Mouse (Mus musculus): ENCODE measurements around the gene Epc2. TPM values are rescaled to one million over a fixed set of nuclear protein-coding genes. Genes with fewer than 3 reads are reported as not detected.
"Not testable (repeated sequence)": the region's sequence is repeated elsewhere in the genome, so short reads cannot be mapped to it uniquely, and the experiment has no call there.

Gene Epc2
- polyA plus RNA-seq, 1 experiment from 2014 or later, result 10.6 TPM

DNA sequence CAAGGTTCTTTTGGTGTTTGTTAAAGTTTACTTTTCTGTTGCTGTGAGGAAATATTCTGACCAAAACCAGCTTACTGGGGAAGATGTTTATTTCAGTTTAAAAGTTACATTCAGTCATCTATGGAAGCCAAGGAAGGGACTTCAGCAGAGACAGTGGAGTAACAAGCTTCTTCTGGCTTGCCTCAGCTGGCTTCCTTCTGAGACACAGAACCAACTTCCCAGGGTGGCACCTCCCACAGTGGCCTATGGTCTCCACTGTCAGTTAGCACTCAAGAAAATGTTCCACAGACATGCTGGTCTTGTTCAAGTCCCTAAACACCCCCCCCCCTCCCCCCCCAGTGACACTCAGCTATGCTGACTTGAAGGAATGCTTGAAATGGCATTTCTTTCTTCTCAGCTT lies 30.9 kb downstream of the Epc2 start:
- H3K36me3 ChIP-seq, result no peaks in the 10 kb centered on the region
- no peak overlapping the region for H3K9ac ChIP-seq
- no peaks in the 10 kb centered on the region for H3K4me1 ChIP-seq
- ATAC-seq (ENCODE audit: insufficient number of reproducible peaks, insufficient read depth, low FRiP score, low TSS enrichment), result no peak
- no peaks in the 10 kb centered on the region for H3K9me3 ChIP-seq
- H3K4me3 ChIP-seq, result no peak overlapping the region
- no peak overlapping the region for H3K27ac ChIP-seq
- H3K27me3 ChIP-seq, result no peaks in the 10 kb centered on the region
- H3K4me2 ChIP-seq (replicated peaks), result no peak overlapping the region

DNA sequence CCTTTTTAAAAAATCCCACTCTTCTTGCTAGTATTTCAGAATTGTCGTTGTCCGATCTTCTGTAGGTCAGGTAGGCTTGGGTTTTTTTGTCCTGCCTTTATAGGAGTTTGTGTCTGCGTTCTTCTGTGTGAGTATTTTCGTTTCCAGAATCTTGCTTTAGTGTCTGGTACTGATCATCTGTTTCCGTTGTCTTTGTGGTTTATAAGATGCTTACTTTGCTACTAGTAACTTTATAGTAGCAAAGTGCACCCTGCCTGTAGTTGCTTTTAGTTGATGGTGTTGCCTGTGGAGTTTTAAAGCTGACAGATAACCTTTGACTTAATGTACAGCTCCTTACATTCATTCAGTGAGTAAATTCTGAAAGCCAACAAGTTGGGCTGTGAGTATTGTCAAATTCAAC lies 32.1 kb downstream of the Epc2 start:
- no peaks in the 10 kb centered on the region for H3K4me1 ChIP-seq
- no peak overlapping the region for H3K4me3 ChIP-seq
- no peaks in the 10 kb centered on the region for H3K27me3 ChIP-seq
- no peaks in the 10 kb centered on the region for H3K36me3 ChIP-seq
- H3K9ac ChIP-seq, result no peak overlapping the region
- H3K4me2 ChIP-seq (replicated peaks), result no peak overlapping the region
- no peak for ATAC-seq (ENCODE audit: insufficient number of reproducible peaks, insufficient read depth, low FRiP score, low TSS enrichment)
- WGBS, result 93% methylated on average over 5 of the region's 5 CpGs
- H3K9me3 ChIP-seq, result no peaks in the 10 kb centered on the region
- no peak overlapping the region for H3K27ac ChIP-seq

DNA sequence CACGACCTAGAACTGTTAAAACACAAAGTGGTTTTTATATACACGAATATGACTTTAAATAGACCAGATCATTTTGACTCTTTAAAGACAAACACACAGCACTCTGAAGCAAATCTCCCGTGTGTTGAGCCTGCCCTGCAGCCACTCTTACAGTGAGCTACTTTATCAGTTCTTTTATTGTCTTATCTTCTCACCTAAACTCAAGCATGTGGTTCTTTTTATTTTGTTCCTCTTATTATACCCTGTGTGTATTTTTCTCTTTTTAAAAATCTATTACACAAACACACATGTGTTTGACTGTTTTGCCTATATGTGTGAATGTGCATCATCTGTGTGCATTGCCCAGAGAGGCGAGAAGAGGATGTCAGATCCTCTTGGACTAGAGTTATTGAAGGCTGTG lies 50.1 kb downstream of the Epc2 start:
- no peak for ATAC-seq (ENCODE audit: insufficient number of reproducible peaks, insufficient read depth, low FRiP score, low TSS enrichment)
- Histone ChIP-seq H3K27ac (no peak overlapping the region), H3K4me1 (no peaks in the 10 kb centered on the region), H3K27me3 (no peaks in the 10 kb centered on the region), H3K9ac (no peak overlapping the region), H3K9me3 (no peaks in the 10 kb centered on the region), H3K4me3 (no peak overlapping the region), H3K36me3 (no peaks in the 10 kb centered on the region), H3K4me2 (replicated peaks) (no peak overlapping the region)
- 61% methylated on average over 4 of the region's 4 CpGs for WGBS

DNA sequence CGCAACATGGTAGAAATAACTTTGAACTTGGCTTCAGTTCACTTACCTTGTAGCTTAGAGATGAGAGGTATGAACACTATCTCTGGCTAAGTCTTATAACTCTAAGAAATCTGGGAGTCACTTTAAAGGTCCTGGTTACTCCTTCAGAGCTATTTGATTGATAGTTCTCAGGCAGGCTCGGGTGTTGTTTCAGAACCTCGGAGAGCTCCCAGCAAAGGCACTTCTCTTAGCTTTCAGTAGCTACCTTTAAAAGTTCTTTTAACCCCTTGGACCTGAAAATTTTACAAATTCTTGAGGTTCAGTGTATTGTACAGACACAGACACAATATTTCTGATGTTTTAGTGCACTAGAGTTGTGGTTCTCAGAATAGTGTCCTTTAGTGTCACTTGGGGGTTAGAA lies 52.3 kb downstream of the Epc2 start:
- H3K9ac ChIP-seq, result no peak overlapping the region
- no peak overlapping the region for H3K4me3 ChIP-seq
- H3K27me3 ChIP-seq, result no peaks in the 10 kb centered on the region
- H3K36me3 ChIP-seq, result no peaks in the 10 kb centered on the region
- H3K4me2 ChIP-seq (replicated peaks), result no peak overlapping the region
- WGBS, result 55% methylated on average over 3 of the region's 3 CpGs
- no peak for ATAC-seq (ENCODE audit: insufficient number of reproducible peaks, insufficient read depth, low FRiP score, low TSS enrichment)
- no peaks in the 10 kb centered on the region for H3K4me1 ChIP-seq
- no peak overlapping the region for H3K27ac ChIP-seq
- H3K9me3 ChIP-seq, result no peaks in the 10 kb centered on the region

DNA sequence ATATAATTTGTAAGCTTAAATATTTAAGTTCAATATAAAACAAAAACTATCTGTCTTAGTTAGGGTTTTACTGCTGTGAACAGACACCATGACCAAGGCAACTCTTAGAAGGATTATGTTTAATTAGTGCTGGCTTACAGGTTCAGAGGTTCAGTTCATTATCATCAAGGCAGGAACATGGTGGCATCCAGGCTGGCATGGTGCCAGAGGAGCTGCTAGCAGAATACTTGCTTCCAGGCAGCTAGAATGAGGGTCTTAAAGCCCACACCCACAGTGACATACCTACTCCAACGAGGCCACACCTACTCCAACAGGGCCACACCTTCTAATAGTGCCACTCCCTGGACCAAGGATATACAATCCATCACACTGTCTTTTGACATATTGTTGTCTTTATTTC lies 53.9 kb downstream of the Epc2 start:
- ATAC-seq (ENCODE audit: insufficient number of reproducible peaks, insufficient read depth, low FRiP score, low TSS enrichment); H3K4me1 ChIP-seq; H3K27me3 ChIP-seq; H3K9me3 ChIP-seq; H3K27ac ChIP-seq; H3K4me2 ChIP-seq (replicated peaks); H3K9ac ChIP-seq; H3K36me3 ChIP-seq; H3K4me3 ChIP-seq: not testable (repeated sequence)
- 85% methylated on average over 1 of the region's 1 CpGs for WGBS

DNA sequence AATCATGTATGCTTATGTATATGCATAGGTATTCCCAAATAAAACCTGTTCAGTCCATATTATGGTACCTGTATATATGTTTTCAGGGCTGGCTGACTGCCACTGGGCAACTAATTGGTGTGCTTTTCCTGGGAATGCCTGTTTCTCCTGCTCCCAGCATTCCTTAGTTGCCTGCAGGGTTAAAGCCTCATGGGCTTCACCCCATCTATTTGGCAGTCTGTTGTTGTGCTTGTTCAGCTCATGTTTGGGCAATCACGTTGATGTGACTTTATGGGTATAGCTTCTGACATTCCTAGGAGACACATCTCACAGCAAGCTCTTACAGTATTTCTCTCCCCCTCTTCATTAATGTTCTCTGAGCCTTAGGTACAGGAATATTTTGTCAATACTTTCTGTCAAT lies 59.5 kb downstream of the Epc2 start:
- no peak overlapping the region for H3K9ac ChIP-seq
- 31% methylated on average over 1 of the region's 1 CpGs for WGBS
- H3K27ac ChIP-seq, result no peak overlapping the region
- ATAC-seq (ENCODE audit: insufficient number of reproducible peaks, insufficient read depth, low FRiP score, low TSS enrichment), result peak; percentile 35; the same call in 1 of the 2 replicates
- H3K27me3 ChIP-seq, result no peaks in the 10 kb centered on the region
- H3K9me3 ChIP-seq, result no peaks in the 10 kb centered on the region
- H3K4me3 ChIP-seq, result no peak overlapping the region
- H3K36me3 ChIP-seq, result no peaks in the 10 kb centered on the region
- H3K4me1 ChIP-seq, result peaks cover 12% of the 10 kb centered on the region
- H3K4me2 ChIP-seq (replicated peaks), result no peak overlapping the region

- Histone ChIP-seq H3K36me3 (no peaks in the 10 kb centered on the region), H3K27me3 (no peaks in the 10 kb centered on the region), H3K4me2 (replicated peaks) (no peak overlapping the region), H3K4me3 (no peak overlapping the region), H3K9me3 (no peaks in the 10 kb centered on the region), H3K9ac (no peak overlapping the region), H3K27ac (no peak overlapping the region), H3K4me1 (no peaks in the 10 kb centered on the region)
- no peak for ATAC-seq (ENCODE audit: insufficient number of reproducible peaks, insufficient read depth, low FRiP score, low TSS enrichment)
- 67% methylated on average over 2 of the region's 2 CpGs for WGBS
These were observed 64.7 kb downstream of the Epc2 start for GRCm38 (mm10) chr2:49516011-49516410.

- H3K27ac ChIP-seq, result no peak overlapping the region
- ATAC-seq (ENCODE audit: insufficient number of reproducible peaks, insufficient read depth, low FRiP score, low TSS enrichment), result no peak
- H3K27me3 ChIP-seq, result no peaks in the 10 kb centered on the region
- WGBS, result 78% methylated on average over 2 of the region's 2 CpGs
- no peak overlapping the region for H3K4me3 ChIP-seq
- no peaks in the 10 kb centered on the region for H3K9me3 ChIP-seq
- H3K4me2 ChIP-seq (replicated peaks), result no peak overlapping the region
- H3K4me1 ChIP-seq, result no peaks in the 10 kb centered on the region
- no peak overlapping the region for H3K9ac ChIP-seq
- H3K36me3 ChIP-seq, result no peaks in the 10 kb centered on the region
These were observed 69.1 kb downstream of the Epc2 start for GRCm38 (mm10) chr2:49520409-49520808.

GRCm38 (mm10) chr2:49520989-49521388 lies 69.7 kb downstream of the Epc2 start:
- Histone ChIP-seq H3K4me1 (no peaks in the 10 kb centered on the region), H3K9me3 (no peaks in the 10 kb centered on the region), H3K27ac (no peak overlapping the region), H3K9ac (no peak overlapping the region), H3K36me3 (no peaks in the 10 kb centered on the region), H3K4me3 (no peak overlapping the region), H3K4me2 (replicated peaks) (no peak overlapping the region), H3K27me3 (no peaks in the 10 kb centered on the region)
- no peak for ATAC-seq (ENCODE audit: insufficient number of reproducible peaks, insufficient read depth, low FRiP score, low TSS enrichment)
- WGBS, result 63% methylated on average over 1 of the region's 1 CpGs

DNA sequence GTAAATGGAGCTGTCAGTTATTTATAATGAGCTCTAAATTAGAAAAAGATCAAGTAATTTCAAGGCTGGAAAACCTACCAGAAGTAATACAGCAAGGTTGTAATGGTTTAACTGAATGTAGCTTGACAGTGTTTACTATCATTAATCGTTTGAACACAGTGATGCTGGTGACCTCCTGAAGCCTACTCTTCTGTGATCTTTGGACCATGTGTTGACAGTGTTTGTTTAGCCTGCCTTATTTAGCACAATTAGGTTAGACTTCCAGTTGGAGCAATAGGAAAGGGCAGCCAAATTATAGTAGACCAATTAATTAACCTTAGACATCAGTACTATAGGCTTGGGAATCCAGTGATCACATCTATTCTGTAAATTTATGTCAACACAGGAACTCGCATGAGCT lies 70.3 kb downstream of the Epc2 start:
- H3K27ac ChIP-seq, result no peak overlapping the region
- no peak overlapping the region for H3K9ac ChIP-seq
- H3K4me3 ChIP-seq, result no peak overlapping the region
- no peak overlapping the region for H3K4me2 ChIP-seq (replicated peaks)
- H3K27me3 ChIP-seq, result no peaks in the 10 kb centered on the region
- 80% methylated on average over 2 of the region's 2 CpGs for WGBS
- H3K4me1 ChIP-seq, result no peaks in the 10 kb centered on the region
- no peaks in the 10 kb centered on the region for H3K9me3 ChIP-seq
- no peaks in the 10 kb centered on the region for H3K36me3 ChIP-seq
- ATAC-seq (ENCODE audit: insufficient number of reproducible peaks, insufficient read depth, low FRiP score, low TSS enrichment), result no peak

DNA sequence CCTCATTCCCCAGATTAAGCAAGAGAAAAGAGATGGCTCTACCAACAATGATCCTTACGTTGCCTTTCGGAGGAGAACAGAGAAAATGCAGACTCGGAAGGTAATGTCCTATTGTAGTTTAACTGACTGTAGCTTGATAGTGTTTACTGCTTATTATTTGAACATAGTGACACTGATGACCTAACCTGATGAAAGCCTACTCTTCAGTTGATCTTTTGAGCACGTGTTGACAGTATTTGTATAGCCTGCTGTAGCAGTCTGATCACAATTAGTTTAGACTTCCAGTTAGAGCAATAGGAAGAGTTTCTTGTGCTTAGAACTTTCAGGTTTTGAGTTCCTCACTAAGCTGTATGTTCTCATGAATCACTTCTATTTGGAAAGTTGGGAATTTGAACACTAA lies 71.3 kb downstream of the Epc2 start:
- Histone ChIP-seq H3K4me1 (no peaks in the 10 kb centered on the region), H3K4me3 (no peak overlapping the region), H3K9me3 (no peaks in the 10 kb centered on the region), H3K27ac (no peak overlapping the region), H3K4me2 (replicated peaks) (no peak overlapping the region), H3K9ac (no peak overlapping the region), H3K27me3 (no peaks in the 10 kb centered on the region), H3K36me3 (no peaks in the 10 kb centered on the region)
- WGBS, result 86% methylated on average over 4 of the region's 4 CpGs
- ATAC-seq (ENCODE audit: insufficient number of reproducible peaks, insufficient read depth, low FRiP score, low TSS enrichment), result no peak

DNA sequence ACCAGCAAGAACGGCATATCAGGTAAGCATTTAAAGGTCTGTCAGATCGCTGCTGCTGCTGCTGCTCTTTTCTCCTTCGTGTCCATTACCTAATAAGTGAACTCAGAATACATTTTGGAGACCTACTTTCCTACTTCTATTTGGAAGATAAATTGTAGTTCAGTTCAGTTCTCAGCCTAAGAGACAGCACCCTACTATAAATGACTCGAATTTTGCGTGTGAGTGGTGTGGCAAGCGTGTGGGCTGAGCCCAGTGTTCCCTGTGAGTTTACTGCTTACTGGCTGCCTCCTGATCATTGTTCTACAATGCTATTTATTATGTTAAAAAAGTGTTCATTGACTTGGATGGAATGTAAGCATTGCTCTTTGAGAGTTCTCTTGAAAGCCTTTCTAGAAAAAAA lies 85.9 kb downstream of the Epc2 start:
- peaks cover 9% of the 10 kb centered on the region for H3K36me3 ChIP-seq
- no peaks in the 10 kb centered on the region for H3K27me3 ChIP-seq
- H3K4me1 ChIP-seq, result no peaks in the 10 kb centered on the region
- no peak overlapping the region for H3K27ac ChIP-seq
- no peak overlapping the region for H3K9ac ChIP-seq
- H3K4me3 ChIP-seq, result no peak overlapping the region
- no peak for ATAC-seq (ENCODE audit: insufficient number of reproducible peaks, insufficient read depth, low FRiP score, low TSS enrichment)
- H3K9me3 ChIP-seq, result no peaks in the 10 kb centered on the region
- WGBS, result 93% methylated on average over 6 of the region's 6 CpGs
- no peak overlapping the region for H3K4me2 ChIP-seq (replicated peaks)

DNA sequence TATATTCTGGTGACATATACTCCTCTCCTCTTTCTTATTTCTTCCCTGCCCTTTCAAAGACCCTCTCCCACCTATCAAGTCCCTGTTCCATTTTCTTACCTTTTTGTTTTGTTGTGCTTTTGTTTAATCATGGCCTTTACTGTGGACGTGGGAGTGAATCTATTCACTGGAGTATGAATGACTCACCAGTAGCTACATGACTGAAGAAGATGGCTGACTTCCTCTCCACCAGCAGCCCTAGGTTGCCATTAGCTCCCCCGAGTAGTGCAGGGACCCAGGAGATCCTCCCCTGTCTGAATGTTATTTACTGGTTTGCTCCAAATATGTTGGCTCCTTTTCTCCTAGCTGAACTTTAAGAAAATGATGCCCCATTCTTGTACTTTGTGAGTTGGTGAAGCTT lies 86.8 kb downstream of the Epc2 start:
- no peaks in the 10 kb centered on the region for H3K9me3 ChIP-seq
- no peaks in the 10 kb centered on the region for H3K27me3 ChIP-seq
- no peaks in the 10 kb centered on the region for H3K4me1 ChIP-seq
- 76% methylated on average over 2 of the region's 2 CpGs for WGBS
- no peak overlapping the region for H3K4me2 ChIP-seq (replicated peaks)
- ATAC-seq (ENCODE audit: insufficient number of reproducible peaks, insufficient read depth, low FRiP score, low TSS enrichment), result no peak
- no peak overlapping the region for H3K4me3 ChIP-seq
- no peak overlapping the region for H3K27ac ChIP-seq
- peaks cover 12% of the 10 kb centered on the region for H3K36me3 ChIP-seq
- no peak overlapping the region for H3K9ac ChIP-seq
